Mouse (Mus musculus): ENCODE measurements around the gene Adamtsl5.
A peak's percentile ranks its signal among the peaks of the same experiment; 100 is the strongest.

The Adamtsl5 gene

DNA sequence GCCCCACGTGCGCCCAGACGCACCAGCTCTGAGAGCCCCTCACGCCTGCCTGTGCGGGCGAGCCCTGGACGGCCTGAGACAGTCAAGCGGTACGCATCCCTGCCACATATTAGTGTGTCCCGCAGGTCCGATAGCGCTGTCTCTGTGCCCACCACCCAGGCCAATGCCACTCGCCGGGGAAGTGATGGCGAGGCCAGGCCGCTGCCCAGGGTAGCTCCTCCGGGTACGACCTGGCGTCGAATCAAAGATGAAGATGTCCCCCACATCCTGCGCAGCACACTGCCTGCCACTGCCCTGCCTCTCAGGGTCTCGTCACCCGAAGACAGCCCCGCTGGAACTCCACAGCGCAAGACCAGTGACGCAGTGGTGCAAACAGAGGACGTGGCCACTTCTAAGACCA lies 32.9 kb downstream of the Adamtsl5 start:
- no peak for DNase-seq

DNA sequence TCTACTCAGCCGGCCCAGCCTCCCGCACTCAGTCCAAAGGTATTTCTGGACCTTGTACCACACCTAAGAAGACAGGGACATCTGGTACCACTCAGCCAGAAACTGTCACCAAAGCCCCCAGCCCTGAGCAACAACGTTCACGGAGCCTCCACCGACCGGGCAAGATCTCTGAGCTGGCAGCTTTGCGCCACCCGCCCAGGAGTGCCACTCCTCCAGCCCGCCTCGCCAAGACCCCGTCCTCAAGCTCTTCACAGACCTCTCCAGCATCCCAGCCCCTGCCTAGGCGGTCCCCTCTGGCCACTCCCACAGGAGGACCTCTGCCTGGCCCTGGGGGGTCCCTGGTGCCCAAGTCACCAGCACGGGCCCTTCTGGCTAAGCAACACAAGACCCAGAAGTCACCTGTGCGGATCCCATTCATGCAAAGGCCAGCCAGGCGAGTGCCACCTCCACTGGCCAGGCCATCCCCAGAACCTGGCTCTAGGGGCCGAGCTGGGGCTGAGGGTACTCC lies 33.7 kb downstream of the Adamtsl5 start:
- DNase-seq: no peak

DNA sequence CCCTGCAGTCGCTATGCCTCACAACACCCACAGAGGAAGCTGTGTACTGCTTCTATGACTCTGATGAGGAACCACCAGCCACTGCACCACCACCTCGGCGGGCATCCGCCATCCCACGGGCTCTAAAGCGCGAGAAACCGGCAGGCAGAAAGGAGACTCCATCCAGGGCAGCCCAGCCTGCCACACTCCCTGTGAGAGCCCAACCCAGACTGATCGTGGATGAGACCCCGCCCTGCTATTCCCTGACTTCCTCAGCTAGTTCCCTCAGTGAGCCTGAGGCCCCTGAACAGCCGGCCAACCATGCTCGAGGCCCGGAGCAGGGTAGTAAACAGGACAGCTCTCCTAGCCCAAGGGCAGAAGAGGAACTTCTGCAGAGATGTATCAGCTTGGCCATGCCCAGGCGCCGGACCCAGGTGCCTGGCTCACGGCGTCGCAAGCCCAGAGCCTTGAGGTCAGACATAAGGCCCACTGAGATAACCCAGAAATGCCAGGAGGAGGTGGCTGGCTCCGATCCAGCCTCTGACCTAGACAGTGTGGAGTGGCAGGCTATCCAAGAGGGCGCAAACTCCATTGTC lies 34.5 kb downstream of the Adamtsl5 start:
- DNase-seq: no peak

DNA sequence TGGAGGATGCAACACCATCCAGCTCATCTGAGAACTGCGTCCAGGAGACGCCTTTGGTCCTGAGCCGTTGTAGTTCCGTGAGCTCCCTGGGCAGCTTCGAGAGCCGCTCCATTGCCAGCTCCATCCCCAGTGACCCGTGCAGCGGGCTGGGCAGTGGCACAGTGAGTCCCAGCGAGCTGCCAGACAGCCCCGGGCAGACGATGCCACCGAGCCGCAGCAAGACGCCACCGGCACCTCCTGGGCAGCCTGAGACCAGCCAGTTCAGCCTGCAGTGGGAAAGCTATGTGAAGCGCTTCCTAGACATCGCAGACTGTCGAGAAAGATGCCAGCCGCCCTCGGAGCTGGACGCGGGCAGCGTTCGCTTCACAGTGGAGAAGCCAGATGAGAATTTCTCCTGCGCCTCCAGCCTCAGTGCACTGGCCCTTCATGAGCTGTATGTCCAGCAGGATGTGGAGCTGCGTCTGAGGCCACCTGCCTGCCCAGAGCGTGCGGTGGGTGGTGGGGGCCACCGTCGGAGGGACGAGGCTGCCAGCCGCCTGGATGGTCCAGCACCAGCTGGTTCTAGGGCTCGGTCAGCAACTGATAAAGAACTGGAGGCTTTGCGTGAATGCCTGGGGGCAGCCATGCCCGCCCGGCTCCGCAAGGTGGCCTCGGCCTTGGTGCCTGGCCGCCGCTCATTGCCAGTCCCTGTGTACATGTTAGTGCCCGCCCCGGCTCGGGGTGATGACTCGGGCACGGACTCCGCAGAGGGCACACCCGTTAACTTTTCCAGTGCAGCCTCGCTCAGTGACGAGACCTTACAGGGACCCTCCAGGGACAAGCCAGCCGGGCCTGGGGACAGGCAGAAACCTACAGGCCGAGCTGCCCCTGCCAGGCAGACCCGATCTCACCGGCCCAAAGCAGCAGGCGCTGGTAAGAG lies 35.4 kb downstream of the Adamtsl5 start:
- no peak for DNase-seq

DNA sequence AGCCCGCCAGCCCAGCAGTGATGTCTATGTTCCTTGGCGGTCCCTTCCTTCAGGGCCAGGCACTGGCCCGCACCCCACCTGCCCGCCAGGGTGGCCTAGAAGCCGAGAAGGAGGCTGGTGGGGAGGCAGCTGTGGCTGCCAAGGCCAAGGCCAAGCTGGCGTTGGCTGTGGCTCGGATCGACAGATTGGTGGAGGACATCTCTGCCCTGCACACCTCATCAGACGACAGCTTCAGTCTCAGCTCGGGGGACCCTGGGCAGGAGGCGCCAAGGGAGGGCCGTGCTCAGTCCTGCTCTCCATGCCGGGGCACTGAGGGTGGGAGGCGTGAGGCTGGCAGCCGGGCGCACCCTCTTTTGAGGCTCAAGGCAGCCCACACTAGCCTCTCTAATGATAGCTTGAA lies 36.7 kb downstream of the Adamtsl5 start:
- no peak for DNase-seq

DNA sequence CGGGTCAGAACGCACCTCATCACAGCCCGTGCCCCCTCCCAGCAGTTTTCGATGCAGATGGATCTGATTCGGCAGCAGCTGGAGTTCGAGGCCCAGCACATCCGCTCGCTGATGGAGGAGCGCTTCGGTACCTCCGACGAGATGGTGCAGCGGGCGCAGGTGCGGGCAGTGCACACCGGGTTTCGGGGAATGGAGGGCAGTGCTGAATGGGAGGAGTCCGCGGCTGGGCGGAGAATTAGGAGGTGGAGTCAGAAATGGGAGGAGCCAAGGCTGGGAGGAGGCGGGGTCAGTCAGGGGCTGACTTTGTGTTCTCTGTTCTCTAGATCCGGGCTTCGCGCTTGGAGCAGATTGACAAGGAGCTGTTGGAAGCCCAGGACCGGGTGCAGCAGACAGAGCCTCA lies 43.4 kb downstream of the Adamtsl5 start:
- no peak for DNase-seq

DNA sequence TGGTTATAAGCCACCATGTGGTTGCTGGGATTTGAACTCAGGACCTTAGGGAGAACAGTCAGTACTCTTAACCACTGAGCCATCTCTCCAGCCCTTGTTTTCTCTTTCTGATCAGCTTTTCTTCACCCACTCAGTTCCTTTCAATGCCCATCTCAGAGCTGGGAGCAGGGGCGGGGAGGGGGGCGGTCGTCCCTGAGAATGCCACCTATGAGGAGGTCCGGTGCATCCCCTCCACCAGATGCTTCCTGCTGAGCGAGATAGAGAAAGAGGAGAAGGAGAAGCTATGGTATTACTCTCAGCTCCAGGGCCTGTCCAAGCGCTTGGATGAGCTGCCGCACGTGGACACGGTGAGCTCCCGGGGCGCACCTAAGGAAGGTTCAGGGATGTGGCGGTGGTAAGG lies 43.8 kb downstream of the Adamtsl5 start:
- DNase-seq: no peak

DNA sequence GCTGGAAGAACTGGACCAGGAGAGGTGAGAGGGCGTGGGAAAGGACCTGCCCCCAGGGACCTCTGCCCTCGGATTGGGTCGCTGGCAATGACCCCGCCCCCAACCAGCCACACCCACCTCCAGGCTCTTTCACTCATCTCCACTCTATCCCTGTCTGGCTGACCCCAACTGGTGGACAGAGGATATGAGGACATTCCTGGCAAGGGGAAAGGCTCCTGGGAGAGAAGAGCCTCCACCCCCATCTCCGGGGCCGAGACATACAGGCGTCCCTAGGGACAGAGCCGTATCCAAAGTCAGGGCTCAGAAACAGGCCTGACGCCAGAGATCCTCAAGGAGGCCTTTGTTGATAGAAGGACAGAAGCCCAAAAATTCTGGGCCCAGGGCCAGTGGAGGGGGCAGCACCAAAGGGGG lies 45.7 kb downstream of the Adamtsl5 start:
- no peak for DNase-seq

DNA sequence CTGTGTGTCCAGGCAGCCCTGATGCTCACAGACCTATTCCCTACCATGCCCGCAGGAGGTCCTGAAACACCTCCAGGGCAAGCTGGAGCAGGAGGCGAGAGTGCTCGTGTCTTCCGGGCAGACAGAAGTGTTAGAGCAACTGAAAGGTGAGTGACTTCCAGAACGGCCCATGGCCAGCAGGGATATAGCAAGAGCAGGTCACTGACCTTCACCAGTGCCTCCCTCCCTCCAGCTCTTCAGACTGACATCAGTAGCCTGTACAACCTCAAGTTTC lies 46.2 kb downstream of the Adamtsl5 start:
- DNase-seq: no peak

DNA sequence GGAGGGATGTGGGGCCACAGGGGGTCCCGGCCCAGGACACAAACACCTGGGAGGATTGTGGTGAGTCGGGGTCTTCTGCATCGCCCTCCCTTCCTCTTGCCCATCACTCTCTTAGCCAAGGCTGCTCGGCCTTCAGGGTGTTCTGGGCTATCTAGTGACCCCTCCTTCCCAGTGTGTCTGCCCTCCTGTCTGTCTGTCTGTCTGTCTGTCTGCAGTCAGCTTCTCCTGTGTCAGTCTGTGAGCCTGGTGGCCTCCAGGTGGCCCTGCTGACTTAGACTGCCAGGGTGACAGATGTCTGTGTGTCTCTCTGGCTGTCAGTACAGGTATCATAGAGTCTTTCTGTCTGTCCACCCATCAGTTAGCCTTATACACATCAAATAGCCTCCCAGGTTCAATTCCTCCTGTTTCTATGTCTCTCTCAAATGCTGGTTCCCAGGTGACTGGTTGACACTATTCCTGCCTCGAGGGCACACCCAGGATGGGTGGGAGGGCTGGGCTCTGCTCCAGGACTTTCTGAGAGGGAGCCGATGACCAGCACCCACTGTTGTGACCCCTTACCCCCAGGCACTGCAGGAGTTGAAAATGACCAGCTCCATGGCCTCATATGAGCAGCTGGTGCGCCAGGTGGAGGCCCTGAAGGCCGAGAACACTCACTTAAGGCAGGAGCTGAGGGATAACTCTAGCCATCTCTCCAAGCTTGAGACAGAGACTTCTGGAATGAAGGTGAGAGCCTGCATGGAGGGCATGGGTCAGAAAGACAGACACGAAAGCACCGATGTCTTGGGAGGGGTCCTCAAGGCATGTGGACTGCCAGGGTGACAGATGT lies 46.7 kb downstream of the Adamtsl5 start:
- DNase-seq: no peak

DNA sequence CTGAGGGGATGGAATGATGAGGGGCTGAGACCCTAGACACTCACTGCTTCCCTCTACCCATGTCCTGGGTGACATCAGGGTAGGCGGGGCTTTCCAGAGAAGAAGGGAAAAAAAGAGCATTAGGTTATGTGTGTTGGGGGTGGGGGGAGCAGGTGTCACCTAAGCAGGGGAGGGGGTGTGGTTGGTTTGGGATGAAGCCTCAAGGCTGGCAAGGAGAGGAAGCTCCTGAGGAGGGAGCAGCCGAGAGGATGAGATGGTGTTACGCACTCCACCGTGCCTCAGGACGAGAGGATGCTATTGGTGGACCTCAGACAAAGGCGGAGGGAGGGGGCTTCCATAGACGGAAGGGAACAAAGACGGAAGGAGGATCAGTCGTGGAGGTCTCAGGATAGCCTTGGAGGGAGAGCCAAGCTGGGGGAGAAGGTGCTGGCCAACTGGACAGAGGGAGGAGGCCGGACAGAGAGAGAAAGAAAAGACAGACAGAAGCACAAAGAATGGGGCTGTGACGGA lies 47.5 kb downstream of the Adamtsl5 start:
- DNase-seq: no peak

DNA sequence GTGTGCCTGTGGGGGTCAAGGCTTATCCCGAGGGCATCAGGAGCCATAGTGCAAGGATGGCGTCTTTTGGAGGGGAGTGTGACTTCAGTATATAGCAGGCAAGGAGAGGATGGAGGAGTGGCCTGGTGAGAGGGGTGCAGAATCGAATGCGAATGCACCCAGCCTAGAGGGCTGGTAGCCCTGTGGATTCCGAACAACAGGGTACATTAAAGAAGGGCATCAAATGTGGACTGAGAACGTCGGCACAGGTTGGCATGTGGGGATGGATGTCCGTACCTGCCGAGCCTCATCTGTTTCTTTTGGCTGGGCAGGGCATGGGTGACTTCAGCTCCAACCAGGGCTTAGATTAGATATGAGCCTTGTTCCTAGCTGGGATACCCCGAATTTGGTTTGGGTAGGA lies 48.4 kb downstream of the Adamtsl5 start:
- DNase-seq: no peak

DNA sequence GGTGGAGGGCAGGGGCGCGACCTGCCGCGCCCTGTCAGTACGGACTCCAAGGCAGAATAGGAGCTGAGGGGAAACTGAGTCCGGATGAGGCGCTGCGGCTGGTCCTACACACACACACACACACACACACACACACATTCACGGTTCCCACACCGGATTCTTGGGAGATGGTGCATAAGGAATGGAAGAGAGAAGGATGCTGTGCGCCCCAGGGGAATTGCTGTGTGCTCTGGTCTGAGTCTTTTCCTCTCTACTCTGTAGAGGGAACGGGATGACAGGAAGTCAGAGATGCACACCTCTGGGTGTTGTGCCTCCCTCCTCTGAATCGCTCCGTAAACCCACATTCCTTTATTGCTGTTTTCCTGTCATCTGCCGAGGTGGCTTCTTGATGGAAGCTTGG lies 48.9 kb downstream of the Adamtsl5 start:
- no peak for DNase-seq

DNA sequence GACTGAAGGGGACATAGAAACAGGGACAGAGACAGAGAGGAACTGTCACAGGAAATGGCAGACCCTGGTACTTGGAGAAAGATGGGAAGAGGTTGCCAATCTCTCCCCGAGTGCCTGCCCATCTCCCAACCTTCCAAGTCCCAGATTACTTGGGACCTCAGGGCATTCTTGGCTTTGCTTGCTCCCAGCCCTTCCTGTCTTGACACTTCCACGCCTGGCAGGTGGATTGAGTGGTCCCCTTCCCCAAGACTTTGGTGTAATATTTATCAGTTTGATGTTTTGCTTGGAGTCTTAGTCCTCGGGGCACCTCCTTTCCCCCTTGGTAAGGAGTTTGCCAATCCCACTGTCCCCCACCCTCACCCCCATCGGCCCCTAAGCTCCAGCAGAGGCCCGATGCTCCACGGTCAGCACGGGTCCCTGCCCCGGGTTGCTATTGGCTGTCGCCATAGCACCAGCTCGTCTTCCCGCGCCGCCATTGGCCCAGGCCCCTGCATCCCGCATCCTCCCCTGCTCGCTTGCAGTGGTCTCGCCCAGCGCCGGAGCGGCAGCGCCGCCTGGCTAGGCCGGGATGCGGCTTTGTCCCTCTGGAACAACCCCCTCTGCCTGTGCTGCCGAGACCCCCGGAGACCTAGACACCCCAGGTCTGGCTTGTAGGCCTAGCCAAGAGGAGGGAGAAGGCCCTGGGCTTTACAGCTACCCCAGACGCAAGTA lies 49.5 kb downstream of the Adamtsl5 start:
- no peak for DNase-seq

DNA sequence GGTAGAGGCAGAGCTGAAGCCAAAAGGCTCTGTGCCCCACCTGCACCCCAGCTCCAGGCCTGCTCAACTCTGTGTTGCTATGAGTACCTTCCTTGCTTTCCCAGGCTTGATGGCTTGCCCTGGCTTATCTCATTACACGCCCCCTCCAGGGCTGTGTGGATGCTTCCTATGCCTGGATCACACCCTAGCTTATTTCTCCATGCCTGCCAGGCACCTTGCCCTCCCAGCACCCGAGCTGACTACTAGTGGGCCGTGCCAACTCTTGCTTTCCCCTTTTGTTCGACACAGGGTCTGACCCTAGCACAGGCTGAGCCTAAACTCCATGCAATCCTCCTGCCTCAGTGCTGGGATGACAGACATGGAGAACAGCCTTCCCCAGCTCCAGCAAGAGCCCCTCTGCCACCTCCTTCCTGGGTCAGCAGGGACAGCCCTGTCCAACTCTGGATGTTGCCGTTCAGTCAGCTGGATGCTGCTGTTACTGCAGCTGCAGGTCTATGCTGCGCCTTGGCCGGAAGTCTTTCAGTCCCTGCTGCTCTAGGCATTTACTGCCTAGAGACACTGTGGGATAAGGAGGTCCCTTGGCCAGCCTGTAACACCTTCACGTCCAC lies 50.6 kb downstream of the Adamtsl5 start:
- no peak for DNase-seq

DNA sequence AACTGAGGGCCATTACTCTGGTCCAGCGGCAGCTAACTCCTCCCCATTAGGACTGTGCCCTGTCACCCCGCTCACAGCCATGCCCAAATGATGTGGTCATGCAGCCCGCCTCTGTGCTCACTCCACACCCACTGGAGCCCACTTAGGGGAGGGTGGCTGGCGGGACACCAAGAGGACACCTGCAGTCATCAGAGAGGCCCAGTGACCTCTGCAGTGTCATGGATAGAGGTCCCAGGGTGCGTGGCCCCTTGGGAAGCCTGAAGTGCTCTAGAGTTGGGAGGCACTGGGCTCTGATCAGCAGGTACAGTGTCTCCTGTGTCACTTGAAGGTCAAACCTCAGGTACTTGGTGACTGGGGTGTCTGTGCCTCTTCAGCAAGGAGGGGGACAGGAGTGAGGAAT lies 51.4 kb downstream of the Adamtsl5 start:
- no peak for DNase-seq

DNA sequence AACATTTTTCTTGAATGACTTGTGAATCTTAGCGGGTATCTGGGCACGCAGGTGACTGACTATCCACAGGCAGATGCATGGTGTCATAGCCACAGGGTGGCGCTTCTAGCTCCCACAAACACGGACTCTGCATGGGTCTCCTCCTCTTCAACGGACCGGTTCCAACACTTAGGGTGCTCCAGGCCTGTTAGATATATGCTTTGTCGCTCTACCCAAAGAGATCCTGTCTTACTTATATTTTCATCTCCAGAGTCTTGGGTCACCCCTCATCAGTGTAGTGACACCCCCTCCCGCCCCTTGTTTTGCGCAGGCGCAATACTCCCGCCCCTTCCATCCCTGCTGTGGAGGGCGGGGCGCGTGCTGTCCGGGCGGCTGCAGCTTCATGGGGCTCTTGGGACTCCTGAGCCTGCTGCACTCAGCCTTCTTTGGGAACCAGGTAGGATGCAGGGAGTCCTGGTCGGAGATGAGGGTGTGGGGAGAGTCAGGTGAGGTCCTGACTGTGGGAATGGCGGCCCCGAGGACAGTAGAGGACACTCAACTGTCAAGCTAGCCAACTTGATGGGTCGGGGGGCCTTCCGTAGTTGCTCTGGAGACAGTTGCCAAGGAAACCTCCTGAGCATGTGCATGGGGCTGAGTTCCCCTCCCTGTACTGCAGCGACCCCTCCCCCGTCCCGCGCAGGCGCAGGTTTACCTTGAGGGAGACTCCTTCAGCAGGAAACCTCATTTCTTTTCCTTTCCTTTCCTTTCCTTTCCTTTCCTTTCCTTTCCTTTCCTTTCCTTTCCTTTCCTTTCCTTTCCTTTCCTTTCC lies 52.4 kb downstream of the Adamtsl5 start, which contains the start of gene Apc2:
Gene Apc2 (plus strand): TSS at position 360 of the 808 bp plus-strand sequence.
- peak; percentile 37 to 47 for DNase-seq

DNA sequence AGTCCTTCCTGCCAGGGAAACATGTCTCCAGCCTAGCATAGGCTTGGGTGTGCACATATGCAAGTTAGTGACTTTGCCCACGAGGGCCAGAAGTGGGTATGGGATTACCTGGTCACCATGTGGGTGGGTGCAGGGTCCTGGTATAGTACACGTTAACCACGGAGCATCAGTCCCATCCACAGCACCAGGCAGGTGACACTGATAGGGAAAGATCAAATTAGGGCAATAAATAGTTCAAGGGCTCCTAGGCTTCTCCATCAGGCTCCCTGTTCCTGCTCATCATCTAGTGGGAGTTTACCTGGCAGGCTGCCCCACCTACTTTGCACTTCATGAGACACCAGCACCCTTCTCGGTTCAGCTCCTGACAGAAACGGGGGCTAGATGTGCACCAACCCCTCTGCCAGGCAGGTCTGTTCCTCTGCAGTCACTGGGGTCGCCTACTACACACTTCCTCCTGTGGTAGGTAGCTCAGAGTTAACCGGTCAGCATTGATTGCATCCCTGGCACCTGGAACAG lies 53.4 kb downstream of the Adamtsl5 start:
- DNase-seq: no peak

DNA sequence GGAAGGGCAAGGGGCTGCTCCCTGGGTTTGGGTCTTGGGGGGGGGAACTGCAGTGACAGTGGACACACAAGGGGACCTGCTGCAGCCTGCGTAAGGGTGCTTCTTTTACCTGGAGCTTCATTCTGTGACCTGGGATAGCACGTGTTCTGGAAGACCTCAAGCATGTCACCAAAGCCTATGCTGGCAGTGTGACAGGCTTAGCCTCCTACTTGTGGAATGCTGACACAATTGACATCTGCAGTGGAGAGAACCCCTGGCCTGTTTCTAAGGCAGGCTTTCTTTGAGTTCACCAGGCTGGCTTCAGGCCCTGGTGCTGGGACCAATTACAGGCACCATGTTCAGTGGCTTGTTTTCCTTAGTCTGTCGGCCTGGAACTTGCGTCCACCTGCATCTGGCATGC lies 53.9 kb downstream of the Adamtsl5 start:
- no peak for DNase-seq

DNA sequence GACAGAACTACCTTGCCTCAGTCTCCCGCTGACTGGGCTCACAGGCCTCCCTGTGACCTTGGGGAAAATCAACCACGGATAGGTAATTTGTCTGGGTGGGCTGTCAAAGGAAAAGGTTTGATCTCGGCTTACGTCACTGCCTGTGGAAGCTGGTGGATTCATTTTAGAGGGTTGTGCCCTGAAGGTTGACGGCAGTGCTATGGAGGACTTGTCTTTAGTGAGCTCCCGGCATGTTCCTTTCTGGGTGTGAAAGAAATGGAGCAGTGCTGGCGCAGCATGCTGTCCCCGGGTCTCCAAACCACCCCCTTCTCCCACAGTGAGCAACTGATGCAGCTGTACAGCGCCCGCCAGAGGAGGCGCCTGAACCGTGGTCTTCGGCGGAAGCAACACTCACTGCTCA lies 54.9 kb downstream of the Adamtsl5 start:
- DNase-seq: no peak

All from thymus, adult 18-20 months (tissue).